Mouse (Mus musculus): ENCODE data around the gene Slain2.
"Not testable (repeated sequence)": the region's sequence is repeated elsewhere in the genome, so short reads cannot be mapped to it uniquely, and the experiment has no call there.

Gene Slain2

GRCm38 (mm10) chr5:72901866-72902265, 12.2 kb upstream of the Slain2 start:
- no peak for DNase-seq (ENCODE audit: low spot score)

GRCm38 (mm10) chr5:72902312-72902711, 11.8 kb upstream of the Slain2 start:
- DNase-seq (ENCODE audit: low spot score): no peak

GRCm38 (mm10) chr5:72902876-72903516, 11.1 kb upstream of the Slain2 start:
- DNase-seq (ENCODE audit: low spot score): no peak

GRCm38 (mm10) chr5:72904903-72905790, 9.0 kb upstream of the Slain2 start:
- no peak for DNase-seq (ENCODE audit: low spot score)

GRCm38 (mm10) chr5:72907402-72907801, 6.7 kb upstream of the Slain2 start:
- no peak for DNase-seq (ENCODE audit: low spot score)

GRCm38 (mm10) chr5:72908324-72908936, 5.7 kb upstream of the Slain2 start:
- DNase-seq (ENCODE audit: low spot score): no peak

- DNase-seq (ENCODE audit: low spot score): no peak
Measured at GRCm38 (mm10) chr5:72909363-72909762, 4.7 kb upstream of the Slain2 start.

GRCm38 (mm10) chr5:72910373-72910772, 3.7 kb upstream of the Slain2 start:
- DNase-seq (ENCODE audit: low spot score): no peak

DNA sequence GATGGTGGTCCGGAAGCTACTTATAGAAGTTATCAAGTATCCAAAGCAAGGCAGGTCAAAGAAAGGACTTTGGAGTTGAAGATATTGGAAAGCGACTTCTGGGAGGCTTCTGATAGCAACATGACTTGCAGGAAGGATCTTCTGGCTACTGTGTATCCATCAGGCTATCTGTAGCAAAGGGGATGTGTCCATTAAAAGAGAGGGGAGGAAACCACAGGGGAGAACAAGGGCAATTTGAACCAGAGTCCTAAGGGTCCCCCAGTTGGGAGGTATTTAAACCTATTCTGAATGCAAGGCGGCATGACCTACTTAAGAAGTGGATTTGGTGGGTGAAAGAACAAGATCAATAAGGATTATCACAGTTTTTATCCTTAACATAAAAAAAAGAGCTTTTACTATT, 2.8 kb upstream of the Slain2 start:
- DNase-seq (ENCODE audit: low spot score): no peak

GRCm38 (mm10) chr5:72914633-72915561, 793 bp downstream of the Slain2 start:
- peak; percentile 15 for DNase-seq (ENCODE audit: low spot score)

DNA sequence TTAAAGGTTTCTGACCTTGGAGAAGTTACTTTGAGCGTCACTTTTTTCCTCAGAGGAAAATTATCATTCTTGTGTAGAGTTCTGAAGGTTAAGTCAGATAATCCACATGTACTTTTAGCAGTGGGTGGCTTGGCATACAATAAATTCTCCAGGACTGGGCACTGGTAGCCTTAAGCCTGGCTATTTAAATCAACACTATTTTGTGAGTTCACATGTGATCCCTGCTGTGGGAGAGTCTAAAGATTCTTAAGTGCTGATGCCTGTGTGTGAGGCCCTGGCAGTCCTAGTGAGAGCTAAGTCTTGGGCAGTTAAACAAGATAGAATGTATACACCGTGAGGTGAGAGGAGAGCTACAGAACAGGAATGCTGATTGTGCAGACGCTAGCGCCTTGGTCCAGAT, 1.9 kb downstream of the Slain2 start:
- no peak for DNase-seq (ENCODE audit: low spot score)

DNA sequence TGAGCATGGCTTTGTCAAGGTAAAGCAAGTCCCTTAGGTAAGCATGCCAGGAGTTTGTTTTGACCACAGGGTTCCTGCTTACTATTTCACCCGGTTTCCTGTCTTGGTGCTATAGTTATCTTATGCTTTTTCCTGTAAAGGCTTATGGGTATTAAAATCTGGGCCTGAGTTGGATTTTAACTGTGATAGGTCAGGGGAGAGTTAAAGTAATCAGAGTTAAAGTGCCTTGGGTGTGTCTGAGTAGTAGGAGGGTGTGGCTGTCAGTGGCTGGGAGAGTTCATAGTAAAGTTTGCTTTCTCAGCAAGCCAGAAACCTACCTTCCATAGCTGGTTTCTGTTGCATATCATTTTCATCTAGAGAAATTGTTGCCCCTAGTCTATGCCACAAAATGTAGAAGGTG, 2.7 kb downstream of the Slain2 start:
- DNase-seq (ENCODE audit: low spot score): no peak

DNA sequence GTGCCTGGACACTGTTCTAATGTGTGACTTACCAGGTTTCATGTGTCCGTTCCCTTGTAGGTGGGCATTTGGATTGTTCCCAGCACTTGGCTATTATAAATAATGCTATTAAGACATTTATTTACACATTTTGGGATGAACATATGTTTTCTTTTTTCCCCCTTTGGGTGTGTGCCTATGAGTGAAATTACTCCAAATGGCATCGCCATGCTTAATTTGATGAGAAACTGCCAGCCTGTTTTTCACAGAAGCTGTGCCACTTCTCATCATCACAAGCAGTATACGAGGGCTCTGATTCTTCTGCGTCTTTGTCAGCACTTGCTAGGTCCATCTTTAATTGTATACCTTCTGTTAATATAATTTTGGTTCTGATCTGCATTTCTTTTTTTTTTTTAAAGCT, 6.3 kb downstream of the Slain2 start:
- no peak for DNase-seq (ENCODE audit: low spot score)

GRCm38 (mm10) chr5:72921171-72921570, 7.1 kb downstream of the Slain2 start:
- DNase-seq (ENCODE audit: low spot score): no peak

GRCm38 (mm10) chr5:72922796-72923195, 8.7 kb downstream of the Slain2 start:
- no peak for DNase-seq (ENCODE audit: low spot score)

- DNase-seq (ENCODE audit: low spot score): no peak
Measured at GRCm38 (mm10) chr5:72927074-72927473, 13.0 kb downstream of the Slain2 start.

DNA sequence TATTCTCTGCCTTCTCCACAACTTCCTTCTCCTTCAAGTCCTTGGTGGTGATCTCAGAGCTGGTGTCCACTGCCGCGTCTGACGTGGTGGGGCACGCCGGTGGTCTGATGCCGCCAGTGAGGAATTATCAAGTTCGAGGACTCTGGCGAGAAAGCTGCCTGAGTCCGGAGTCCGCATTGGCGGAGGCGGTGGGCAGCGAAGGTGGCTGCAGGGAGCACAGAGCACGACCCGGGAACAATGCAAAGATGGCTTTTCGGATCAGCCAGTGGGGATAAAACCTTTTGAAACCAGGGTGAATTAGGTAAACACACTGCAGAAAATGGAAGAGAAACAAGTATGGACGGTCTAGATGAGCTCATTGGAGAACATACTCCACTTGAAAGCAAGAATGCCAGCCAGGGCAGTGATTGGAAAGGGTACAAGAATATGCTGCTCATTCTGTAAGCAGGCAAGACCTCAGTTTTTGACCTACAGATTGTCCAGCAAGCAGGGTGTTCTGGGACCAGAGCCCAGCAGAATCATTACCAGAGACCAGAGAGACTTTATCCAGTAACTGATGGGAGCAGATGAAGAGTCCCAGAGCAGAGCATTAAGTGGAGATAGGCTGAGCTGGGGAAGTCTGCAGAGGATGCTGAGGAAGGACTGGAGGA, 19.0 kb downstream of the Slain2 start:
- DNase-seq (ENCODE audit: low spot score): no peak

- DNase-seq (ENCODE audit: low spot score): not testable (repeated sequence)
Measured at GRCm38 (mm10) chr5:72938421-72938820, 24.3 kb downstream of the Slain2 start.

GRCm38 (mm10) chr5:72939311-72939710, 25.2 kb downstream of the Slain2 start:
- DNase-seq (ENCODE audit: low spot score): no peak

- DNase-seq (ENCODE audit: low spot score): no peak
Measured at GRCm38 (mm10) chr5:72940906-72941432, 26.9 kb downstream of the Slain2 start.

GRCm38 (mm10) chr5:72948136-72948535, 34.0 kb downstream of the Slain2 start:
- DNase-seq (ENCODE audit: low spot score): no peak
